Mouse (Mus musculus) CH12.LX (cell line): ENCODE data around the gene Txnrd1. TPM values are rescaled to one million over a fixed set of nuclear protein-coding genes. Genes with fewer than 3 reads are reported as not detected.

Experiments
- DNase-seq: peaks from one replicate; pipeline ENCODE4 v3.0.0-alpha.2; 2013; ENCODE audit errors: extremely low read depth
- H3K27ac ChIP-seq: 2 replicates; pipeline ENCODE4 v1.5.1; 2012; ENCODE audit warnings: low read depth, mild to moderate bottlenecking, control low read depth, moderate library complexity; ENCODE audit not compliant: insufficient read depth
- H3K27me3 ChIP-seq: replicated peaks from 2 replicates; pipeline ENCODE3; 2012; ENCODE audit warnings: inconsistent platforms
- H3K36me3 ChIP-seq, 2 experiments: replicated peaks in 1 of 2; 2 replicates each; pipeline versions ENCODE3 to v1.6.1; 2012; ENCODE audit warnings: inconsistent platforms in 1 of 2, low read length in 1 of 2, mild to moderate bottlenecking in 1 of 2, mixed read lengths in 1 of 2, moderate library complexity in 1 of 2; ENCODE audit not compliant: control insufficient read depth in 1 of 2, insufficient read depth in 1 of 2
- H3K4me1 ChIP-seq, 2 experiments: 2 replicates each; pipeline ENCODE4 v1.6.1; 2012; ENCODE audit warnings: inconsistent platforms in 1 of 2, moderate library complexity in 1 of 2; ENCODE audit not compliant: insufficient read depth in 2 of 2, control insufficient read depth in 1 of 2
- H3K4me2 ChIP-seq: 2 replicates; pipeline ENCODE4 v1.6.1; 2012; ENCODE audit warnings: low read depth, mild to moderate bottlenecking, control low read depth; ENCODE audit not compliant: poor library complexity, insufficient read depth, severe bottlenecking
- H3K4me3 ChIP-seq, 3 experiments: fragments of 150-350 bp in 1 of 3; sonication (generic) in 1 of 3; replicated peaks in 1 of 3; 2 replicates each; pipeline versions ENCODE3 to v1.5.1; 2011 to 2012; ENCODE audit warnings: low read depth in 2 of 3, low read length in 2 of 3, mild to moderate bottlenecking in 2 of 3, moderate library complexity in 2 of 3, control low read depth in 1 of 3, improper control_type of control experiment in 1 of 3, inconsistent platforms in 1 of 3, mixed read lengths in 1 of 3; ENCODE audit not compliant: poor library complexity in 1 of 3
- H3K79me2 ChIP-seq: replicated peaks from 2 replicates; pipeline ENCODE4 v1.6.1; 2012; ENCODE audit warnings: mild to moderate bottlenecking, moderate library complexity; ENCODE audit not compliant: control insufficient read depth, poor library complexity, insufficient read depth, severe bottlenecking; ENCODE audit errors: extremely low read depth
- H3K9ac ChIP-seq: 2 replicates; pipeline ENCODE4 v1.6.1; 2012; ENCODE audit warnings: low read depth, mild to moderate bottlenecking, control low read depth, moderate library complexity; ENCODE audit not compliant: insufficient read depth
- H3K9me3 ChIP-seq: replicated peaks from 2 replicates; pipeline ENCODE3; 2012; ENCODE audit warnings: low read length, inconsistent platforms, mixed read lengths
- BHLHE40 ChIP-seq: IDR thresholded peaks from 2 replicates; pipeline ENCODE4 v1.6.1; 2011; ENCODE audit warnings: mild to moderate bottlenecking, low read depth, low read length, improper control_type of control experiment
- CHD2 ChIP-seq: IDR thresholded peaks from 2 replicates; pipeline ENCODE4 v1.6.1; 2011; ENCODE audit warnings: low read length, improper control_type of control experiment
- CTCF ChIP-seq, 2 experiments: IDR thresholded peaks in 1 of 2; conservative IDR thresholded peaks in 1 of 2; 2 replicates each; pipeline ENCODE4 v1.5.1; 2011 to 2012; ENCODE audit warnings: low read depth in 2 of 2, low read length in 2 of 2, improper control_type of control experiment in 1 of 2, inconsistent platforms in 1 of 2, mild to moderate bottlenecking in 1 of 2, moderate library complexity in 1 of 2
- ELF1 ChIP-seq: IDR thresholded peaks from 2 replicates; pipeline ENCODE4 v1.6.1; 2014; ENCODE audit warnings: low read depth, mild to moderate bottlenecking, inconsistent platforms, low read length, improper control_type of control experiment
- EP300 ChIP-seq: IDR thresholded peaks from 2 replicates; pipeline ENCODE4 v1.6.1; 2011; ENCODE audit warnings: low read length, improper control_type of control experiment
- GABPA ChIP-seq: IDR thresholded peaks from 2 replicates; pipeline ENCODE4 v1.6.1; 2012; ENCODE audit warnings: low read depth, low read length, improper control_type of control experiment, inconsistent platforms; ENCODE audit not compliant: insufficient replicate concordance
- IRF4 ChIP-seq: IDR thresholded peaks from 2 replicates; pipeline ENCODE4 v1.6.1; 2014; ENCODE audit warnings: low read depth, mild to moderate bottlenecking, inconsistent platforms, low read length, improper control_type of control experiment
- JUND ChIP-seq: conservative IDR thresholded peaks from 2 replicates; pipeline ENCODE4 v1.6.1; 2011; ENCODE audit warnings: low read depth, low read length, improper control_type of control experiment
- KAT2A ChIP-seq: IDR thresholded peaks from 2 replicates; pipeline ENCODE4 v1.6.1; 2012; ENCODE audit warnings: low read length, improper control_type of control experiment, inconsistent platforms; ENCODE audit not compliant: insufficient replicate concordance
- MAFK ChIP-seq: IDR thresholded peaks from 2 replicates; pipeline ENCODE4 v1.6.1; 2011; ENCODE audit warnings: low read length, improper control_type of control experiment; ENCODE audit not compliant: insufficient replicate concordance
- MAX ChIP-seq: IDR thresholded peaks from 2 replicates; pipeline ENCODE4 v1.6.1; 2011; ENCODE audit warnings: low read length, improper control_type of control experiment
- MAZ ChIP-seq: IDR thresholded peaks from 2 replicates; pipeline ENCODE4 v1.6.1; 2012; ENCODE audit warnings: low read depth, mild to moderate bottlenecking, inconsistent platforms, low read length, improper control_type of control experiment, moderate library complexity
- MEF2A ChIP-seq: IDR thresholded peaks from 2 replicates; pipeline ENCODE4 v1.6.1; 2014; ENCODE audit warnings: low read depth, mild to moderate bottlenecking, inconsistent platforms, low read length, improper control_type of control experiment, borderline replicate concordance
- MXI1 ChIP-seq: IDR thresholded peaks from 2 replicates; pipeline ENCODE4 v1.6.1; 2011; ENCODE audit warnings: mild to moderate bottlenecking, low read depth, low read length, improper control_type of control experiment
- MYC ChIP-seq: IDR thresholded peaks from 2 replicates; pipeline ENCODE4 v1.6.1; 2011; ENCODE audit warnings: low read depth, mild to moderate bottlenecking, improper control_type of control experiment, low read length
- PAX5 ChIP-seq: IDR thresholded peaks from 2 replicates; pipeline ENCODE4 v1.6.1; 2012; ENCODE audit warnings: low read length, inconsistent platforms, mixed read lengths
- RAD21 ChIP-seq: IDR thresholded peaks from 2 replicates; pipeline ENCODE4 v1.6.1; 2011; ENCODE audit warnings: low read depth, mild to moderate bottlenecking, low read length, improper control_type of control experiment, moderate library complexity
- SIN3A ChIP-seq: IDR thresholded peaks from 2 replicates; pipeline ENCODE4 v1.6.1; 2012; ENCODE audit warnings: low read length, improper control_type of control experiment, inconsistent platforms
- SMC3 ChIP-seq: IDR thresholded peaks from 2 replicates; pipeline ENCODE4 v1.6.1; 2011; ENCODE audit warnings: low read depth, low read length, improper control_type of control experiment
- USF1 ChIP-seq: IDR thresholded peaks from 2 replicates; pipeline ENCODE4 v1.6.1; 2014; ENCODE audit warnings: low read depth, mild to moderate bottlenecking, inconsistent platforms, low read length, improper control_type of control experiment
- ZMIZ1 ChIP-seq: IDR thresholded peaks from 2 replicates; pipeline ENCODE4 v1.6.1; 2012; ENCODE audit warnings: low read depth, mild to moderate bottlenecking, inconsistent platforms, low read length, improper control_type of control experiment
- ZNF384 ChIP-seq: IDR thresholded peaks from 2 replicates; pipeline ENCODE4 v1.6.1; 2012; ENCODE audit warnings: low read depth, low read length, improper control_type of control experiment, inconsistent platforms
- dilution Hi-C: fragments of 300-500 bp; cut with MboI; formaldehyde crosslinking; loops from 2 replicates; pipeline ENCODE4 v1.14.3; 2020; ENCODE audit warnings: low sequenced_read_pairs; ENCODE audit not compliant: extremely low pct_unique_long_range_greater_than_20kb, extremely low pct_ligation_motif_present
- in situ Hi-C: fragments of 300-500 bp; cut with MboI; formaldehyde crosslinking; loops from 3 replicates; pipeline ENCODE4 v1.14.3; 2019; ENCODE audit warnings: low sequenced_read_pairs, low pct_ligation_motif_present, low pct_unique_long_range_greater_than_20kb, mixed read lengths
- polyA plus RNA-seq: library from polyadenylated mRNA; unstranded; fragments of >175 nt; gene quantifications from 2 replicates; pipeline ENCODE4 v1.2.1, GENCODE M21; 2012; ENCODE audit warnings: low read depth; ENCODE audit not compliant: insufficient read length
- total RNA-seq, 2 experiments: library from RNA; depleted of rRNA; stranded (reverse); fragments of 300-350 nt in 1 of 2; fragments of >200 nt in 1 of 2; gene quantifications; 2 replicates each; pipeline ENCODE4 v1.2.3; 2012 to 2014

Gene Txnrd1
- total and polyA plus RNA-seq, 3 experiments, result 92.1 to 254 (median 133) TPM

GRCm38 (mm10) chr10:82791713-82792112 is 42.0 kb upstream of the Txnrd1 start:
- Histone ChIP-seq H3K79me2 (no peaks in the 10 kb centered on the region), H3K9me3 (peaks cover 4% of the 10 kb centered on the region)
- dilution Hi-C loops, result no loop called here
- TF ChIP-seq SMC3, result no peak
- TF ChIP-seq CTCF (conservative IDR thresholded peaks at IDR 0.05 in 1 of 2, IDR thresholded peaks at IDR 0.05 in 1 of 2; ENCODE audit: low read depth in 2 of 2, low read length in 2 of 2), result peak in 1 of 2 experiments; percentile 31; a peak in 2 of 4 replicates
- no peak for TF ChIP-seq CHD2
- TF ChIP-seq, all 38 proteins: peak for 1
- H3K27me3 ChIP-seq, result no peaks in the 10 kb centered on the region
- H3K27ac ChIP-seq, result no peak overlapping the region
- no peak overlapping the region for H3K4me2 ChIP-seq
- H3K4me3 ChIP-seq, result no peak overlapping the region
- in situ Hi-C loops, result loop anchor here (25.0 kb wide), 1 partner anchor 421 kb away; no protein-coding TSS in a partner anchor
- no peak for DNase-seq
- no peak overlapping the region for H3K9ac ChIP-seq
- peaks cover 7 to 19% of the 10 kb centered on the region in 2 experiments for H3K4me1 ChIP-seq
- H3K36me3 ChIP-seq, result no peaks in the 10 kb centered on the region

- Histone ChIP-seq H3K27me3 (no peaks in the 10 kb centered on the region), H3K9ac (no peak overlapping the region), H3K36me3 (no peaks in the 10 kb centered on the region), H3K9me3 (peaks cover 4% of the 10 kb centered on the region), H3K27ac (no peak overlapping the region), H3K79me2 (no peaks in the 10 kb centered on the region), H3K4me1 (peaks cover 11 to 25% of the 10 kb centered on the region in 2 experiments), H3K4me2 (no peak overlapping the region), H3K4me3 (no peak overlapping the region)
- in situ Hi-C loops (loop anchor here (25.0 kb wide), 1 partner anchor 420 kb away; no protein-coding TSS in a partner anchor), dilution Hi-C loops (no loop called here)
- DNase-seq, result no peak
- TF ChIP-seq MAX, result no peak
- no peak for TF ChIP-seq EP300
- no peak for TF ChIP-seq BHLHE40
- TF ChIP-seq MEF2A, result no peak
- TF ChIP-seq ZMIZ1, result no peak
- no peak for TF ChIP-seq PAX5
- no peak for TF ChIP-seq RAD21
- no peak for TF ChIP-seq ZNF384
- TF ChIP-seq MYC, result no peak
- TF ChIP-seq MAZ, result no peak
- TF ChIP-seq MXI1, result no peak
- TF ChIP-seq ELF1, result no peak
- no peak for TF ChIP-seq CTCF (conservative IDR thresholded peaks at IDR 0.05 in 1 of 2, IDR thresholded peaks at IDR 0.05 in 1 of 2; ENCODE audit: low read depth in 2 of 2, low read length in 2 of 2)
- no peak for TF ChIP-seq MAFK
- TF ChIP-seq GABPA, result no peak
- no peak for TF ChIP-seq JUND
- TF ChIP-seq SIN3A, result no peak
- TF ChIP-seq KAT2A, result no peak
- TF ChIP-seq IRF4, result no peak
- no peak for TF ChIP-seq USF1
Observed at GRCm38 (mm10) chr10:82792311-82792710, 41.4 kb upstream of the Txnrd1 start.
